Mouse (Mus musculus) hindbrain, embryonic 16.5 days (tissue): Measurements from ENCODE around the gene Tbc1d9b. TPM values are rescaled to one million over a fixed set of nuclear protein-coding genes. Genes with fewer than 3 reads are reported as not detected.

Experiments
- ATAC-seq: fragments of 200-750 bp; cut with Nextera tagmentation; 2 replicates; pipeline ENCODE4 v1.8.0; 2017; ENCODE audit warnings: moderate TSS enrichment, moderate library complexity
- H3K27ac ChIP-seq: fragments of 300-500 bp; sonication (generic); 2 replicates; pipeline ENCODE4 v1.5.1; 2014; ENCODE audit warnings: low read depth, mild to moderate bottlenecking, control low read depth, low read length, moderate library complexity
- H3K27me3 ChIP-seq: fragments of 300-500 bp; sonication (generic); replicated peaks from 2 replicates; pipeline ENCODE4 v1.6.1; 2014; ENCODE audit warnings: low read length; ENCODE audit not compliant: control insufficient read depth, insufficient read depth
- H3K36me3 ChIP-seq: fragments of 300-500 bp; sonication (generic); 2 replicates; pipeline ENCODE4 v1.6.1; 2014; ENCODE audit warnings: mild to moderate bottlenecking, low read length, moderate library complexity, mixed read lengths; ENCODE audit not compliant: control insufficient read depth, insufficient read depth
- H3K4me1 ChIP-seq: fragments of 300-500 bp; sonication (generic); 2 replicates; pipeline ENCODE4 v1.6.1; 2014; ENCODE audit warnings: low read depth, low read length; ENCODE audit not compliant: control insufficient read depth, insufficient read depth
- H3K4me2 ChIP-seq: fragments of 300-500 bp; sonication (generic); 2 replicates; pipeline ENCODE4 v1.6.1; 2014; ENCODE audit warnings: mild to moderate bottlenecking, low read length, control low read depth, moderate library complexity
- H3K4me3 ChIP-seq: fragments of 300-500 bp; sonication (generic); 2 replicates; pipeline ENCODE4 v1.5.1; 2014; ENCODE audit warnings: mild to moderate bottlenecking, low read length, control low read depth, moderate library complexity
- H3K9ac ChIP-seq: fragments of 300-500 bp; sonication (generic); 2 replicates; pipeline ENCODE4 v1.6.1; 2014; ENCODE audit warnings: low read depth, mild to moderate bottlenecking, control low read depth, low read length, moderate library complexity
- H3K9me3 ChIP-seq: fragments of 300-500 bp; sonication (generic); 2 replicates; pipeline ENCODE4 v1.6.1; 2014; ENCODE audit warnings: mild to moderate bottlenecking, low read length, moderate library complexity; ENCODE audit not compliant: control insufficient read depth
- WGBS: fragments of 180-500 bp; shearing (Covaris S2); extraction: QIAGEN DNeasy Blood & Tissue Kit; methylation state at CpG from one replicate; pipeline ENCODE4 v1.1.7; 2014; 5-methylcytosine and 5-hydroxymethylcytosine counted together
- polyA plus RNA-seq: library from polyadenylated mRNA; unstranded; fragments of >200 nt; fragmentation: Nextera tagmentation; extraction: Ambion mirVana; gene quantifications from 2 replicates; pipeline ENCODE4 v1.2.1, GENCODE M21; 2015

Tbc1d9b gene
- polyA plus RNA-seq, 1 experiment from 2014 or later, result 36.0 TPM

GRCm38 (mm10) chr11:50217811-50218210 is 86.6 kb downstream of the Tbc1d9b start:
- H3K36me3 ChIP-seq, result no peaks in the 10 kb centered on the region
- peaks cover under 1% of the 10 kb centered on the region for H3K4me1 ChIP-seq
- no peaks in the 10 kb centered on the region for H3K9me3 ChIP-seq
- H3K4me3 ChIP-seq, result no peak overlapping the region
- no peak overlapping the region for H3K4me2 ChIP-seq
- H3K27me3 ChIP-seq, result no peaks in the 10 kb centered on the region
- ATAC-seq, result peak; percentile 12; the same call in 1 of the 2 replicates
- 0 out of 2 replicates have a peak overlapping the region, but pooled peaks have one; percentile 2 for H3K9ac ChIP-seq
- WGBS, result 53% methylated on average over 4 of the region's 4 CpGs
- no peak overlapping the region for H3K27ac ChIP-seq

- H3K27ac ChIP-seq, result no peak overlapping the region
Observed at GRCm38 (mm10) chr11:50219833-50220232, 88.6 kb downstream of the Tbc1d9b start.

More at GRCm38 (mm10) chr11:50219833-50220232, 88.6 kb downstream of the Tbc1d9b start:
- Histone ChIP-seq H3K9ac (no peak overlapping the region), H3K27me3 (no peaks in the 10 kb centered on the region), H3K9me3 (no peaks in the 10 kb centered on the region), H3K36me3 (no peaks in the 10 kb centered on the region), H3K4me2 (no peak overlapping the region), H3K4me3 (no peak overlapping the region), H3K4me1 (peaks cover 12% of the 10 kb centered on the region)
- 50% methylated on average over 2 of the region's 2 CpGs for WGBS
- ATAC-seq, result no peak

Other genes with a start within 250 kb of the Tbc1d9b start
- 34.7 and 36.5 TPM in 2 replicates for gene Rasgef1c, start 229.6 kb upstream of the Tbc1d9b start, polyA plus RNA-seq
- gene Rnf130, start 106.0 kb upstream of the Tbc1d9b start, polyA plus RNA-seq, result 32.6 and 46.6 TPM in 2 replicates
- gene Mrnip, start 43.0 kb downstream of the Tbc1d9b start, polyA plus RNA-seq, result 33.2 and 39.1 TPM in 2 replicates
- gene Sqstm1, start 79.4 kb downstream of the Tbc1d9b start, polyA plus RNA-seq, result 448 and 480 TPM in 2 replicates
- gene Mgat4b, start 79.5 kb downstream of the Tbc1d9b start, polyA plus RNA-seq, result 15.6 and 30.9 TPM in 2 replicates
- gene Ltc4s, start 107.2 kb downstream of the Tbc1d9b start, polyA plus RNA-seq, result 2.2 and 3.4 TPM in 2 replicates
- 1.9 and 2.3 TPM in 2 replicates for gene Maml1, start 160.9 kb downstream of the Tbc1d9b start, polyA plus RNA-seq
- gene Canx, start 194.3 kb downstream of the Tbc1d9b start, polyA plus RNA-seq, result 303 and 304 TPM in 2 replicates
- gene Cby3, start 223.1 kb downstream of the Tbc1d9b start, polyA plus RNA-seq, result 0.86 and 2.6 TPM in 2 replicates
- gene Hnrnph1, start 245.6 kb downstream of the Tbc1d9b start, polyA plus RNA-seq, result 384 and 414 TPM in 2 replicates